Mouse (Mus musculus): ENCODE measurements at regions not wholly inside any gene's neighbourhood (a gene's known extent, or its start where the extent isn't known, plus 50 kb on each side); places are given as distances from the start of the nearest gene placed in this dataset.

- no peak for TF ChIP-seq CTCF (IDR thresholded peaks at IDR 0.05; ENCODE audit: low read depth, low read length)
- TF ChIP-seq TAL1 (conservative IDR thresholded peaks at IDR 0.05; ENCODE audit: low read depth, low read length) = no peak
- no peak for TF ChIP-seq GATA1 (IDR thresholded peaks at IDR 0.05; ENCODE audit: borderline replicate concordance, low read length)
Measured at GRCm38 (mm10) chr3:159760949-159761348, 78.5 kb upstream of the Wls start.

Data from G1E (cell line).